Mouse (Mus musculus) limb, embryonic 10.5 days (tissue): Measurements from ENCODE around the gene Rab1b. TPM values are rescaled to one million over a fixed set of nuclear protein-coding genes. Genes with fewer than 3 reads are reported as not detected.
"Not testable (repeated sequence)": the region's sequence is repeated elsewhere in the genome, so short reads cannot be mapped to it uniquely, and the experiment has no call there.

Experiments used
- DNase-seq: peaks from one replicate; pipeline ENCODE4 v3.0.0-alpha.2; 2017; ENCODE audit warnings: low spot score
- H3K27ac ChIP-seq: fragments of 300-500 bp; sonication (generic); 2 replicates; pipeline ENCODE4 v1.5.1; 2016; ENCODE audit warnings: mild to moderate bottlenecking
- H3K27me3 ChIP-seq: fragments of 300-500 bp; sonication (generic); 2 replicates; pipeline ENCODE4 v1.6.1; 2016; ENCODE audit warnings: low read depth, mild to moderate bottlenecking; ENCODE audit not compliant: poor library complexity, severe bottlenecking
- H3K36me3 ChIP-seq: fragments of 300-500 bp; sonication (generic); 2 replicates; pipeline ENCODE4 v1.6.1; 2016; ENCODE audit warnings: mild to moderate bottlenecking, moderate library complexity
- H3K4me1 ChIP-seq: fragments of 300-500 bp; sonication (generic); 2 replicates; pipeline ENCODE4 v1.6.1; 2016
- H3K4me3 ChIP-seq: fragments of 300-500 bp; sonication (generic); 2 replicates; pipeline ENCODE4 v1.5.1; 2016; ENCODE audit warnings: mild to moderate bottlenecking, moderate library complexity
- H3K9me3 ChIP-seq: fragments of 300-500 bp; sonication (generic); replicated peaks from 2 replicates; pipeline ENCODE4 v1.6.1; 2016; ENCODE audit warnings: mild to moderate bottlenecking
- WGBS: fragments of 180-500 bp; shearing (Covaris S2); methylation state at CpG from one replicate; pipeline ENCODE4 v1.1.7; 2016; 5-methylcytosine and 5-hydroxymethylcytosine counted together
- polyA plus RNA-seq: library from polyadenylated mRNA; unstranded; fragments of >200 nt; fragmentation: Nextera tagmentation; extraction: Ambion mirVana; gene quantifications from 2 replicates; pipeline ENCODE4 v1.2.1, GENCODE M21; 2016

The Rab1b gene
- 276 and 296 TPM in 2 replicates for polyA plus RNA-seq

GRCm38 (mm10) chr19:5106731-5107191 is at the start of gene Rab1b:
Gene Rab1b, minus strand, starts transcription at chr19:5107072.
- Histone ChIP-seq H3K4me3 (peak within 1 kb of the TSS; percentile 88), H3K9me3 (no peaks in the 10 kb centered on the region), H3K4me1 (peaks cover 31% of the 10 kb centered on the region), H3K36me3 (peaks cover 79% of the 10 kb centered on the region), H3K27ac (peak within 1 kb of the TSS; percentile 97), H3K27me3 (no peaks in the 10 kb centered on the region)
- DNase-seq: peak; percentile 99
- WGBS: under 1% methylated on average over 46 of the region's 46 CpGs

GRCm38 (mm10) chr19:5152261-5152660 is 45.4 kb upstream of the Rab1b start:
- no peaks in the 10 kb centered on the region for H3K27me3 ChIP-seq
- peaks cover 50% of the 10 kb centered on the region for H3K36me3 ChIP-seq
- no peak overlapping the region for H3K4me3 ChIP-seq
- no peaks in the 10 kb centered on the region for H3K4me1 ChIP-seq
- 91% methylated on average over 6 of the region's 6 CpGs for whole genome bisulfite sequencing
- no peak for DNase-seq
- H3K27ac ChIP-seq: no peak overlapping the region
- no peaks in the 10 kb centered on the region for H3K9me3 ChIP-seq

DNA sequence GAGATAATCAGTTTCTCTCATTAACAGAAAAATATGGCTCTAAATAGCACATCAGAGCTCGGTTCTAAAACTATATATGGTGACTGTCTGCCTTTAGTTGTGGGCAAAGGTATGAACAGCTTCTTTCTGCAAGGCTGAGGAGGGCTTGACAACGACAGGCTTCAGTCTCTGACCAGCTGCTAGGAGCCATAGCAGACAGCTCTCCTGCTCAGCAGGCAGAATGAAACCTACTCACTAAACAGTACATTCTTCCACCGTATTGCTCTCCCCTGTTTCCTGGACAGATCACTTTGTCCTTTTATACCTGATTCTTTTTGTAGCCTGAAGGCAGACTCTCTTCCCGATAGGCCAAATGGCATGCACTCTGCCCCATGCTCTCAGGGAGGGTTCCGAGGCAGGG is 44.9 kb upstream of the Rab1b start:
- WGBS: 89% methylated on average over 5 of the region's 5 CpGs

DNA sequence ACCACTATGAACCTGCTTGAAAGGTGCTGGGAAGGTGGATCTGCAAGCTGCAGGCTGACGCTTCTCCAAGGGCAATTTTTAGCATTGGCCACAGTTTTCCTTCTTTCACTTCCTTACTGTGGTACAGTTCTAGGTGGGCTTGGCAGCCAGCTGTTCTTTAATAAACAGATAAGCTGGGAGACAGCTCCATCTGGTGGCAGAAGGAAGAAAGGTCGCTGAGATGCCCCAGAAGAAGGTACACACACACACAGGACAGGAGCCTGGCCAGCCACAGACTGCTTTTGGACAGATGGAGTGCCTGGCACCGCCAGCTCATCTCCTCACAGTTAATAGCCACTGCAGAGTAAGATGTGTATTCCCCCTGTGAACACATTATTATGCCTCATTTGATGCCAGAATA is 44.5 kb upstream of the Rab1b start:
- Histone ChIP-seq H3K36me3 (peaks cover 52% of the 10 kb centered on the region), H3K4me1 (no peaks in the 10 kb centered on the region), H3K27ac (no peak overlapping the region), H3K9me3 (no peaks in the 10 kb centered on the region), H3K27me3 (no peaks in the 10 kb centered on the region), H3K4me3 (no peak overlapping the region)
- WGBS: 51% methylated on average over 3 of the region's 3 CpGs
- DNase-seq: peak; percentile 60

More for the DNA sequence above, 44.9 kb upstream of the Rab1b start:
- Histone ChIP-seq H3K4me1 (no peaks in the 10 kb centered on the region), H3K27me3 (no peaks in the 10 kb centered on the region), H3K4me3 (no peak overlapping the region), H3K9me3 (no peaks in the 10 kb centered on the region), H3K36me3 (peaks cover 51% of the 10 kb centered on the region), H3K27ac (no peak overlapping the region)
- DNase-seq: no peak

DNA sequence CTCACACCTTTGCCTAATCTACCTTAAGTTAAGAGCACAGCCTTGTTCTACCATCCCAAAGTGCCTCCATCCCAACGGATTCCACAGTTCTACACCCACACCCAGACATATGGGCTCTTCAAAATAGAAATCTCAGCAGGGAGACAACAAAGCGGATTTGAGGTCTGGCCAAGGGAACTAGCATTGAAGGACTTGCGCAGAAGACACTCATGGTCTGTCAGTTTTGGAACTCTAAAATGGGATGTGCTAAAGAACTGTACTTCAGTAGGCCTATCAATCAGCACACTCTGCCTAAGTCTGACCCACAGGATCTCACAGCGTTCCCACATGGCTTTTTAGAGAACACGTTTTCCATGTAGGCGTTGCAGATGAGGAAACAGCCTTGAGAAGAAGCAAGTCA is 43.5 kb upstream of the Rab1b start:
- no peaks in the 10 kb centered on the region for H3K27me3 ChIP-seq
- DNase-seq: no peak
- H3K4me3 ChIP-seq: no peak overlapping the region
- no peaks in the 10 kb centered on the region for H3K4me1 ChIP-seq
- no peaks in the 10 kb centered on the region for H3K9me3 ChIP-seq
- 94% methylated on average over 6 of the region's 6 CpGs for WGBS
- H3K36me3 ChIP-seq: peaks cover 46% of the 10 kb centered on the region
- H3K27ac ChIP-seq: no peak overlapping the region

DNA sequence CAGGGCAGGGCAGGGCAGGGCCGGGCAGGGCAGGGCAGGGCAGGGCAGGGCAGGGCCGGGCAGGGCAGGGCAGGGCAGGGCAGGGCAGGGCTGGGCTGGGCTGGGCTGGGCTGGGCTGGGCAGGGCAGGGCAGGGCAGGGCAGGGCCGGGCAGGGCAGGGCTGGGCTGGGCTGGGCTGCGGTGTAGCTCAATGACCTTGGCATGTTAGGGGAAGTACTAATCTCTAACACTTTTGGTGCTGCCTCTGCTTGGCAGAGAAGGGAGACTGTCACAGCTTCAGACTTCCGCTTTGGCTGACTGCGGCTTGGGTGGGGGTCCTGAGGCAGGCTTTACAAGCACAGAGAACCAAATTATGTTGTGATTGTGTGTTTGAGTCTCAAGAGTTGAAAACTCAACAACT is 42.2 kb upstream of the Rab1b start:
- H3K27ac ChIP-seq, H3K4me1 ChIP-seq, DNase-seq, H3K4me3 ChIP-seq, H3K27me3 ChIP-seq, H3K9me3 ChIP-seq: not testable (repeated sequence)
- 83% methylated on average over 5 of the region's 6 CpGs for WGBS
- H3K36me3 ChIP-seq: peaks cover 53% of the 10 kb centered on the region

- H3K27ac ChIP-seq: no peak overlapping the region
- H3K27me3 ChIP-seq: no peaks in the 10 kb centered on the region
- H3K4me1 ChIP-seq: no peaks in the 10 kb centered on the region
- 7% methylated on average over 2 of the region's 2 CpGs for WGBS
- H3K4me3 ChIP-seq: no peak overlapping the region
- peaks cover 69% of the 10 kb centered on the region for H3K36me3 ChIP-seq
- peak; percentile 70 for DNase-seq
- no peaks in the 10 kb centered on the region for H3K9me3 ChIP-seq
These were observed 32.8 kb upstream of the Rab1b start for GRCm38 (mm10) chr19:5139640-5140039.

GRCm38 (mm10) chr19:5131237-5131636 is 24.4 kb upstream of the Rab1b start:
- Histone ChIP-seq H3K4me1 (no peaks in the 10 kb centered on the region), H3K27me3 (no peaks in the 10 kb centered on the region), H3K4me3 (no peak overlapping the region), H3K9me3 (no peaks in the 10 kb centered on the region), H3K36me3 (peaks cover 26% of the 10 kb centered on the region), H3K27ac (no peak overlapping the region)
- WGBS: 83% methylated on average over 4 of the region's 4 CpGs
- no peak for DNase-seq

GRCm38 (mm10) chr19:5129770-5130169 is 22.9 kb upstream of the Rab1b start:
- Histone ChIP-seq H3K27ac (no peak overlapping the region), H3K9me3 (no peaks in the 10 kb centered on the region), H3K4me3 (no peak overlapping the region), H3K27me3 (no peaks in the 10 kb centered on the region), H3K36me3 (peaks cover 16% of the 10 kb centered on the region), H3K4me1 (no peaks in the 10 kb centered on the region)
- WGBS: 50% methylated on average over 1 of the region's 1 CpGs
- no peak for DNase-seq

GRCm38 (mm10) chr19:5124055-5124614 is 17.3 kb upstream of the Rab1b start:
- H3K27ac ChIP-seq: no peak overlapping the region
- no peak for DNase-seq
- H3K27me3 ChIP-seq: 0 out of 2 replicates have a peak, but pooled peaks cover 6% of the 10 kb centered on the region
- H3K36me3 ChIP-seq: no peaks in the 10 kb centered on the region
- no peaks in the 10 kb centered on the region for H3K4me1 ChIP-seq
- no peaks in the 10 kb centered on the region for H3K9me3 ChIP-seq
- no peak overlapping the region for H3K4me3 ChIP-seq
- 70% methylated on average over 7 of the region's 7 CpGs for WGBS

GRCm38 (mm10) chr19:5123241-5123640 is 16.4 kb upstream of the Rab1b start:
- H3K36me3 ChIP-seq: 0 out of 2 replicates have a peak, but pooled peaks cover under 1% of the 10 kb centered on the region
- peaks cover 7% of the 10 kb centered on the region for H3K4me1 ChIP-seq
- 88% methylated on average over 3 of the region's 3 CpGs for WGBS
- no peak overlapping the region for H3K4me3 ChIP-seq
- no peak overlapping the region for H3K27ac ChIP-seq
- no peaks in the 10 kb centered on the region for H3K9me3 ChIP-seq
- no peak for DNase-seq
- H3K27me3 ChIP-seq: 0 out of 2 replicates have a peak, but pooled peaks cover 7% of the 10 kb centered on the region

DNA sequence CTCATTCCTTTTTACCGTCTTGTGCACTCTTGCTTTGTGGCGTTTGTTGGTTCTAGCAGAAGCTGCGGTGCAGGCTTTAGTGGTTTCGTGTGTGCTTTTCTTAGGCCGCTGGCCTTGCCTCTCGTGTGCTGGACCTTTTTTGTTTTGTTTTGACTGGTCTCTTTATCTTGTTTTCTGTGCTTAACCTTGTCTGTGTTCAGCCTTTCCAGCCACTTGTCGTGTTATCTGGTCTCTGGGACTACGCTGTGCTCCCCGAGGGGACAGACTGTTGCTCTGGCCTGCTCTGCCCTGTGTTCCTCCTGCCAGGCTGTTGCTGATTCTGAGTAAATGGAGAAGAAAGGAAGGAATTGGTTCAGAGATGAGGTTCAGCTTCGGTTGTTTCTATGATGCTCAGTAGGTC is 15.6 kb upstream of the Rab1b start:
- H3K27me3 ChIP-seq: 0 out of 2 replicates have a peak, but pooled peaks cover 7% of the 10 kb centered on the region
- no peak for DNase-seq

GRCm38 (mm10) chr19:5118384-5118698 is 11.5 kb upstream of the Rab1b start, which contains the start of gene Klc2:
Gene Klc2, minus strand, starts transcription at chr19:5118560.
- under 1% methylated on average over 18 of the region's 18 CpGs for WGBS
- Histone ChIP-seq H3K4me1 (peaks cover 16% of the 10 kb centered on the region), H3K9me3 (no peaks in the 10 kb centered on the region), H3K4me3 (peak within 1 kb of the TSS; percentile 68), H3K36me3 (peaks cover 24% of the 10 kb centered on the region), H3K27ac (peak within 1 kb of the TSS; percentile 90), H3K27me3 (0 out of 2 replicates have a peak, but pooled peaks cover 7% of the 10 kb centered on the region)
- DNase-seq: no peak

More for the DNA sequence above, 15.6 kb upstream of the Rab1b start:
- H3K4me1 ChIP-seq: peaks cover 7% of the 10 kb centered on the region
- 0 out of 2 replicates have a peak, but pooled peaks cover 3% of the 10 kb centered on the region for H3K36me3 ChIP-seq
- 86% methylated on average over 10 of the region's 10 CpGs for WGBS
- H3K27ac ChIP-seq: no peak overlapping the region
- H3K4me3 ChIP-seq: no peak overlapping the region
- no peaks in the 10 kb centered on the region for H3K9me3 ChIP-seq
